Mouse (Mus musculus) liver, embryonic 16.5 days (tissue): Measurements from ENCODE around the gene Gnao1. TPM values are rescaled to one million over a fixed set of nuclear protein-coding genes. Genes with fewer than 3 reads are reported as not detected.

Experiments used
- ATAC-seq: fragments of 200-750 bp; cut with Nextera tagmentation; 2 replicates; pipeline ENCODE4 v1.8.0; 2017; ENCODE audit warnings: low read depth, mild to moderate bottlenecking, moderate number of reproducible peaks, moderate library complexity
- H3K27ac ChIP-seq: fragments of 300-500 bp; sonication (generic); 2 replicates; pipeline ENCODE4 v1.5.1; 2014; ENCODE audit warnings: mild to moderate bottlenecking, low read length
- H3K27me3 ChIP-seq: fragments of 300-500 bp; sonication (generic); 2 replicates; pipeline ENCODE4 v1.6.1; 2014; ENCODE audit warnings: low read depth, low read length, mixed read lengths; ENCODE audit not compliant: control insufficient read depth, insufficient read depth
- H3K36me3 ChIP-seq: fragments of 300-500 bp; sonication (generic); 2 replicates; pipeline ENCODE4 v1.6.1; 2014; ENCODE audit warnings: mild to moderate bottlenecking; ENCODE audit not compliant: control insufficient read depth, insufficient read depth
- H3K4me1 ChIP-seq: fragments of 300-500 bp; sonication (generic); 2 replicates; pipeline ENCODE4 v1.6.1; 2014; ENCODE audit warnings: low read depth, low read length, mixed read lengths; ENCODE audit not compliant: control insufficient read depth
- H3K4me2 ChIP-seq: fragments of 300-500 bp; sonication (generic); 2 replicates; pipeline ENCODE4 v1.6.1; 2014; ENCODE audit warnings: low read depth, low read length, mixed read lengths
- H3K4me3 ChIP-seq: fragments of 300-500 bp; sonication (generic); 2 replicates; pipeline ENCODE4 v1.5.1; 2014; ENCODE audit warnings: low read depth, mild to moderate bottlenecking, low read length
- H3K9ac ChIP-seq: fragments of 300-500 bp; sonication (generic); 2 replicates; pipeline ENCODE4 v1.6.1; 2014; ENCODE audit warnings: low read depth, low read length
- H3K9me3 ChIP-seq: fragments of 300-500 bp; sonication (generic); replicated peaks from 2 replicates; pipeline ENCODE4 v1.6.1; 2016; ENCODE audit warnings: low read length; ENCODE audit not compliant: control insufficient read depth
- WGBS: fragments of 180-500 bp; shearing (Covaris S2); extraction: QIAGEN DNeasy Blood & Tissue Kit; methylation state at CpG from one replicate; pipeline ENCODE4 v1.1.7; 2014; ENCODE audit not compliant: insufficient replicate concordance; 5-methylcytosine and 5-hydroxymethylcytosine counted together
- microRNA-seq: library from miRNA; unstranded; fragments of <30 nt; microRNA quantifications from one replicate; pipeline ENCODE4, GENCODE M21; 2016
- polyA plus RNA-seq: library from polyadenylated mRNA; unstranded; fragments of >200 nt; fragmentation: Nextera tagmentation; extraction: Ambion mirVana; gene quantifications from 2 replicates; pipeline ENCODE4 v1.2.1, GENCODE M21; 2015

The Gnao1 gene
- polyA plus RNA-seq, 1 experiment from 2014 or later = 0.33 TPM

- Histone ChIP-seq H3K4me2 (peak overlapping the region; percentile 100), H3K36me3 (peaks cover 2% of the 10 kb centered on the region; the same call in 1 of the 2 replicates), H3K4me3 (peak overlapping the region; percentile 99), H3K9ac (peak overlapping the region; percentile 99), H3K27ac (peak overlapping the region; percentile 98), H3K4me1 (peaks cover 37% of the 10 kb centered on the region), H3K9me3 (no peaks in the 10 kb centered on the region), H3K27me3 (no peaks in the 10 kb centered on the region)
- ATAC-seq = peak; percentile 19; the same call in 1 of the 2 replicates
- WGBS = under 1% methylated on average over 48 of the region's 48 CpGs
These were observed 201.6 kb downstream of the Gnao1 start for GRCm38 (mm10) chr8:94011076-94012012.

GRCm38 (mm10) chr8:94012013-94012951 lies 202.5 kb downstream of the Gnao1 start, which contains the start of gene Amfr:
Amfr (minus strand) TSS chr8:94012842.
- Histone ChIP-seq H3K9me3 (no peaks in the 10 kb centered on the region), H3K36me3 (no peaks in the 10 kb centered on the region), H3K4me2 (peak within 1 kb of the TSS; percentile 100), H3K9ac (peak within 1 kb of the TSS; percentile 99), H3K27me3 (no peaks in the 10 kb centered on the region), H3K4me3 (peak within 1 kb of the TSS; percentile 99), H3K4me1 (peaks cover 37% of the 10 kb centered on the region), H3K27ac (peak within 1 kb of the TSS; percentile 98)
- under 1% methylated on average over 94 of the region's 130 CpGs for WGBS
- peak; percentile 93 for ATAC-seq

GRCm38 (mm10) chr8:94013026-94013612 lies 203.4 kb downstream of the Gnao1 start:
- Histone ChIP-seq H3K4me3 (peak overlapping the region; percentile 99), H3K9ac (peak overlapping the region; percentile 99), H3K36me3 (no peaks in the 10 kb centered on the region), H3K4me1 (peaks cover 35% of the 10 kb centered on the region), H3K27me3 (no peaks in the 10 kb centered on the region), H3K4me2 (peak overlapping the region; percentile 100), H3K9me3 (no peaks in the 10 kb centered on the region), H3K27ac (peak overlapping the region; percentile 98)
- peak; percentile 2; the same call in 1 of the 2 replicates for ATAC-seq
- WGBS = 9% methylated on average over 7 of the region's 7 CpGs

Small RNA genes within 50 kb of the gene (microRNA-seq; reads per million reads assigned to microRNA genes)
- gene Gm24159 = not detected

Other genes with a start within 250 kb of the Gnao1 start
- gene Amfr, start 202.9 kb downstream of the Gnao1 start, polyA plus RNA-seq = 31.5 and 38.6 TPM in 2 replicates
- 73.7 and 81.3 TPM in 2 replicates for gene Nudt21, start 227.1 kb downstream of the Gnao1 start, polyA plus RNA-seq
- gene Ogfod1, start 227.2 kb downstream of the Gnao1 start, polyA plus RNA-seq = 4.4 and 5.5 TPM in 2 replicates